Mouse (Mus musculus) cerebellum, postnatal 36 days (tissue): ENCODE measurements at regions not wholly inside any gene's neighbourhood (a gene's known extent, or its start where the extent isn't known, plus 50 kb on each side); places are given as distances from the start of the nearest gene placed in this dataset.

ENCODE experiments used
- DNase-seq, 2 experiments: peaks; one replicate each; pipeline ENCODE4 v3.0.0; 2021 to 2022; ENCODE audit warnings: mixed read lengths in 2 of 2

DNA sequence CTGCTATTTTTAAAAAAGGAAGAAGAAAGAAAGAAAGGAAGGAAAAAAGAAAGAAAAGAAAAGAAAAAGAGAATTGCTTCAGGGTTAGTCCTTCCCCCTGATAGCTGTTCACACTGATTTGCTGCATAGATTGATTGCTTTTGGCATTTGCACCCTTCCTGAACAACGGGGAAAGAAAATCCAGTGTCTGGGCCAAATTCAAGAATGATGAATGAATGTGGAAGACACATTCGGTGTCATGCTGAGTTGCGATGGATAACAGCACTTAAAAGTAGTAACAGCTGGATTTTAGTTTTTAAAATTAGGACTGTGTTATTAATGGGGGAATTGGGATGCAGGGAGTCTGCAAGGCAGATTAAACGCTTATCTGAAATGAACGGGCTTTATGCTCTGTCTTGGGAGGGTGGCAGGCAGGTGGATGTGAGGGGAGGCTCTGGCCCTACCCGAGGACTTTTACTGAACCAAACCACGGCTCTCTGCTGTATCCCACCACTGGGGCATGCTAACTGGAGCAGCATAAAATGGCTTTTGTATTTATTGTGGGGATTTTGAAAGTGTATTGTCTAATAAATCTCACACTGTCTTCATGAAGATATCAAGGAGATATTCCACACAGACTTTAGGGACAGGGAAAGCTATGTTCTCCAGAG, 114.4 kb downstream of the Lca5 start:
- DNase-seq: no peak

DNA sequence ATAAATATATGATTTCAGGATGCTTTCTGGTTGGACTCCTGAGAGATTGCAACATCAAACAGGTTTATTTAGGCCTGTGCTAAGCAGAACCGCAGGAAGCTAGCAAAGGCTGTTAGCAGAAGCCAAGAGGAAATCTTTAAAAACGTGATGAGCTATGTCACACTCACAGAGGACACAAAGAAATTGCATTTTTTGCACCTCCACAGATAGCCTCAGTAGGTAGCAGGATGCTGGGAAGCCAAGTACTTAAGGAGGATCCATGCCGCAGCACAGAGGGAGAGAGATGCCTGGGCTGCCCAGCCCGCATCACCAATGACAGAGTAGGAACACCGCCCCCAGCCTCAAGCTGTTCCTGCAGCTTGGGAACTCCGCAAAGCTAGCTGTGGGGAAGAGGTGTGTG, 115.0 kb downstream of the Lca5 start:
- peak; percentile 11 to 20 for DNase-seq

DNA sequence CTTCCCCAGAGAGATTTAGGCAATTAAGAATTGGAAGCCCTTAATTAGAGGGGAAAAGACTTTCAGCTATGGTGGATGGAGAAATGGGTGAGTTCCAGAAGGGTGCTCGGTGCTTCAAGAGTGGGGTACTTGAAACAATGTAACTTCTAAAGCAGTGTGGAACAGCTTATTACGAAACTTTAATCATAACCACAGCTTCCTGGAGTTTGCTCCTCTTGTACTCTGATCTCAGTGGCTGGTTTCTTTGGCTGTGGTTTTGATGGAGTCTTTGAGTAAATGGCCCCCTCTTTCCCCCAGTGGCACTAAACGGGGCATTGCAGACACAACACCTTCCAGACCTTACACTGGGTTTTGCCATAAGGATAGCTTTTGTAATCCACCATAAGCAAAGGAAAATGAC, 116.6 kb downstream of the Lca5 start:
- no peak for DNase-seq

DNA sequence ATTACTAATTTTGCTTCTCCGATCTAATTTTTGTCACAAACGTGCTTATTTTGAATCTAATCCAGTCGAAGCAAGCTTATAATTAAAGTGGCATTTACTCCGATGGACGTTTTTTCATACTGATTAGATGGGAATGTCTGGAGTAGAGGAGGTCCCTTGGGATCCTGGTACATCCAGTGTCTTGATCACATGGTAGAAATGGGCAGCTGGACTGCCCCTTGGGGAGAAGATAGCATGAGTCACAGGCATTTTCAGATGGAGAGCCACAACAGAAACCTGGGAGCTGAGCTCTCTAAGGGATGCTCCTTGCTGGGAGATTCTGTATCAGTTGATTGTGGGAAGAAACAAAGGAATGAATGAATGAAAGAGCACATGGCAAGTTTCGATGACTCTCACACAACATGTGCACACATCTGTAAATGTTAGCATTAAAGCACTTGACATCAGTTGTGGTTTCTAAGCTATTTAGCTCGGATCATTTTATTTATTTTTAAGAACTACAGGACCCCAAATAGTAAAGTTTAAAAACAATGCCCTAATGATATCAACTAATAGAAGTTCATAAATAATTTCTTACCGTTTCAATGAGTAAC, 117.8 kb downstream of the Lca5 start:
- no peak for DNase-seq

DNA sequence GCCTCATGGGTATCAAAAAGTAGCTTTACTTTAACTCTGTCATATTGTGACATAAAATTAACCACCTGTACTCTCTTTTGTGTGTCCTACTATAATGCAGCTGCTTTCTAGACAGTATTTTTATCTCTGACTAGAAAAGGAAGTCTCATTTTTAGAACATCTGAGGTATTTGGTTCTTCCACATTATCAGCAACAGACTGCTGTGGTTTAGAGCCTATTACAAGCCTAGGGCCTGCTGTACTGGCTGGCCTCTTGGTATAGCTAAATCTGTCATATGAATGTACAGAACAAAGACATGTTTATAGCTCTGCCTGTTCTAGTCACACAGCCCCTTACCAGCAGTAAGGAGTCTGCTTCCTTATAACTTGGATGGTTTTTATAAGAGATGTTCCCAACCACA, 119.1 kb downstream of the Lca5 start:
- no peak for DNase-seq

DNA sequence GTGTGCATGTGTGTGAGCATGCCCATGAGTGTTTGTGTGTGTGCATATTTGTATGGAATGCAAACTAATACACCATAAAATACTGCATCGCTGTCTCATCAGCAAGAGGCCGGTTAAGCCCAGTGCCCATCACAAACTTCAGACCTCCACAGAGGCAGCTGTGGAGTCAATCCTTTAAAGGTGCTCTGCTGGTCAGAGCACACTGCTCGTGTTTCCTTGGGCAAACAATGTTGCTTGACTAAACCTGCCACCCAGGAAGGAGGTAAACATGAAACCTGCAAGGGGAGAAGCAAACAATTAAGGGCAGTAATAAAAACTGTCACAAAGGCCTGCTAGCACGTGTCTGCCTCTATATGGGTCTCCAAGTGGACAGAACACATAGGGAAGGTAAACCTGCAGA, 120.1 kb downstream of the Lca5 start:
- no peak for DNase-seq

DNA sequence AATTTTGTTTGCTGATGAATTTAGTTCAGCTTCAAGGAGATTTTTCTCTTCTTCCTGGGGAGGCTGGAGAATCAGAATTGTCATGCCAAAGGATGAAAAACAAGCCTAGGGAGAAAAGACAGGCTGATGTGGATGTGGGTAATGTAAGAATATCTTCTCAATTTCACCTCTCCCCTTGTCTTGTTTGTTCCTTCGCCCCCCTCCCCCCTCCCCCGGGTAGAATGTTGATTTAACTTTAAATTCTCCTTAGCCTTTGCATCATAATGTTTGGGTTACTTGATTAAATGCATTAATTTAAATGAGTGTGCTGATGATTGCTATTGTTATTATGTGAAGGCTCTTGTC, 124.1 kb downstream of the Lca5 start:
- no peak for DNase-seq

DNA sequence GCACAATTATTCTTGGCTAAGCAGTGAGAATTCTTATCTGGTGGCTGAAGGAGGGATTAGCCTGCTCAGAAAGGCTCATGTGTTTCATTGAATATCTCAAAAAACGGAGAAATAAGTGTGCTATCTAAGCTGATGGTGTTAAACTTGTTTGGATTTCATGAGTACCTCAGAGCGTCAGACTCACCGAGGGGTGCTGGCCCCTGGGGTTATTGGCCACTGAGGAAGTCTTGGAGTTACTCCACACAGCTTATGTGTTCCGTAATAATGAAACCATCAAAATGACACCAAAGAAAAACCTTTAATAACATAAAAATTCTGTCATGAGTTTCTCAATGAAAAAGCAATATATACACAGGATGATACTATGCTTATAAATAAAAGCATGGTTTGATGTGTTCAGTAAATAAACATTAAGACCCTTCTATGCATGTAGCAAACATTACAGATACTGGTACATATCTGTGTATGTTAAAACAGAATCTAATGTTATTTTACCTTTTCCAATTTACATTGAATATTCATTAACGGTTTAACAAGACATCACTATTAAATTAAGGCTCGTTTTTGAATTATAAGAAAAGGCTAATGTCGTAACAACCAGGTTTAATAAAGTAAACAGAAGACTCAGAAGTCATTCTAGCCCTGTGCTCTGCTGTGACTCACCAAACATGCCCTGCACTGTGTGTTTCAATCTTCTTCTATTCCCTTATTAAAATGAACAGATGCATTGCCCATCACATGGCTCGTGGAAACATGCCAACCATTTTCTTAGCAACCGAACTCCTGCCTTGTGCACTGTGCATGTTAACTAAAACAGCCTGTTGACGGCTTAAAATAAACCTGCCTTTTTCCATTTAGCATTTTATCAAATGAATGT, 124.7 kb downstream of the Lca5 start:
- DNase-seq: peak; percentile 25 to 55

DNA sequence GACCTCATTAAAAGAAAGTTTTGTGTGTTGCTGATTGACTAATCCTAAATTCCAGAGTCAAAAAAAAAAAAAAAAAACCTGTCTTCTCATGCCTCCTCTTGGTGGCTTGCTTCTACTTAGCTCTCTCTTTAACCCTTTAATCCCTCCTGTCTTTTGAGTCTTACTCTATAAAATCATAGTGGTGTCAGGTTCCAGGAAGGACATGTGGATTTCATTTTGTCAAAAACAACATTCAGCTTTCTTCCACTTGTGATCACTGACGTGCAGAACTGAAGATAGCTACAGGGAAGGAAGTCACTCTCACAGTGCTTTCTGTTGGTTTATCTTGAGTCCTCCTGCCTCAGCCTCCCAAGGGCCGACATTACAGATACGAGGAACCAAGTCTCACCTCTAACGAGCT, 132.2 kb downstream of the Lca5 start:
- no peak for DNase-seq

DNA sequence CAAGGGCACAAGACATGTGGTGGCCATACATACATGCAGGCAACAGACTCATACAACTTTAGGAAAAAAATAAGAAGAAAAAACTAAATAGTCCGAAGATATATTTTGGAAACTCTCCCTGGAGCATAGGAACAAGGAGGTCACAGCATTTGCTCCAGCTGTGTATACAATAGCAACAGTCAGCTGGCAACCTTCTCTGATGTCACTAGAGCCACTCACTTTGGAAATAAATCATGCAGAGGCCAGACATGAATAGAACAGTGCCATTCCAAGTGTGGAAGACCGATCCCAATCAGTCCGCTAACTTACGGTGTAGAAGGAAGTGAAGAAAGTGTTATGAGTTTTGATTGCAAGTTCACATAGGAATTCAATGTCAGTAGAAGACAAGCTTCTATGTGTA, 132.8 kb downstream of the Lca5 start:
- no peak for DNase-seq

DNA sequence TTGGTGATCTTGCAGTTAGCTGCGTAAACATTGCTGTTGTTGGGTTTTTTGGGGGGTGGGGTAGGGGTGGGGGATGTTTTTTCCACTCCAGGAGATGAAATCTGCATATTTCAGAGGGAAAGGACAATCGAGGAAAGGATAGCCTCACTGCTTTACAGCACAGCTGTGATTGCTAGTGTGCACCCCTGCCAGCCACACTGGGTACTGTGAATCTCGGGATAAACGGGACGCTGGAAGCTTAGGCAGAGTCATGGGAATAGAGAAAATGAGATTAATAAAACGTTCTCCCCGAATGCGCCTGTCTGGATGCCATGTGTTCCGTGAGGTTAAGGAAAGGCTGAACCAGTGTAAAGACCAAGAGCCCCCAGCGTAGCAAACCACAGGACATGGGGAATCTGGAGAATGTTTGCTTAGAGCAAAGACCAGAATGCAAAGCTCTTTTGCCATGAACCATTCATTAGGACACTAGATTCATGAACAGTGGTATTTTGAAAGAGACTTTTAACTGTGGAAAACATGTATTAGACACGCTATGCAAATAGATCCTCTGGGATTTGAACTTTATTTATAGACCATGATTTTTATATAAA, 133.5 kb downstream of the Lca5 start:
- no peak for DNase-seq

DNA sequence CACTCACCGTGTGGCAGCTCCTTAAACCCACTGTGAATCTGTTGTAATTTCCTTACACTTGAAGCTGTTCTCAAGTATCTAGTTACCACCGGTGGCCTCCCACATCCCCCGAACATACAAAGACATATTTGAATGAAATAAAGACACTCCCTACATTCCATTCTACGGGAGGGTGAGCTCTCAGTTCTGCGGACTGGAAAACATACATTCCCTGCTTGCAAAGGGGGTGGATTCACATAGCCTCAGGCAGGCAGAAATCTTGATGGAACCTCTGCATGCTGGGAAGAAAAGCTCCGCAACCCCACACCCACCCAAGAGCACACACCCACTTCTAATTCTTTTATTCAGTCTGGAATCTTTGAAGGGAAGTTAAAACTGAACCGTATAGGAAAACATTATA, 136.0 kb downstream of the Lca5 start:
- DNase-seq: no peak

DNA sequence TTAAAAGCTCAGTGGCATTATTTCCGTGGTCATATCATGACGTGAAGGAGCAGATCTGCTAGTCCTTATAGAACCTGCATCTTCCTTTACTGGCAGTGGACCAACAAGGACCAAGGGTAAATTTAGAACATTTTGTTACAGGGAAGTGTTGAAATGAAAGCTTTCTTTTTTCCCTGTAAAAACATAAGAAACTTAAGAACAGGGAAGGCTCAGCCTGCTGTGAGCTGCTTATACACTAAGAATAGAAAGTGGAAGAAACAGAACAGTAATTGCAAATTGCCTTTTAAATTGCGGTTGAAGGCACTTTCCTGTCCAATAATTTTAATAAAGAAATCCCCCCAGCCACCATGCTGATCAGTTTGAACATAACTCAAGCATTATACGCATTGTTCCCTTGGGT, 140.4 kb downstream of the Lca5 start:
- no peak for DNase-seq

DNA sequence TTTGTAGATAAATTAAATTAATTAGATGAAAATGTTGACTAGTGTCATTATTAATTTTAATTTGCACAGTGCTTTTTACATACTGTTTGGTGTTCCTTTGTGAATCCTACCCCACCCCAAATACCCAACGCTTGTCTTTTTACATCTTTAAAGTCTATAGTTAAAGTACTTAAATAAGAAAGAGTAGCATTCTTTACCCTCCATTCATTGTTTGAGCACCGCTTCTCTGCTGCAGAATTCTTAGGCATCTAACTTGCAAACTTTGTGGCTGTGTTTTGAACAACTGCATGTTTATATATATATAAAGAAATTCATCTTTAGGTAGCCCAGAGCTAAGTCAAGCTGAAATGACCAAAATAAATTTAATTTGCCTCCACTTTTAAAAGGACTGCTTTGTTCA, 140.9 kb downstream of the Lca5 start:
- no peak for DNase-seq

DNA sequence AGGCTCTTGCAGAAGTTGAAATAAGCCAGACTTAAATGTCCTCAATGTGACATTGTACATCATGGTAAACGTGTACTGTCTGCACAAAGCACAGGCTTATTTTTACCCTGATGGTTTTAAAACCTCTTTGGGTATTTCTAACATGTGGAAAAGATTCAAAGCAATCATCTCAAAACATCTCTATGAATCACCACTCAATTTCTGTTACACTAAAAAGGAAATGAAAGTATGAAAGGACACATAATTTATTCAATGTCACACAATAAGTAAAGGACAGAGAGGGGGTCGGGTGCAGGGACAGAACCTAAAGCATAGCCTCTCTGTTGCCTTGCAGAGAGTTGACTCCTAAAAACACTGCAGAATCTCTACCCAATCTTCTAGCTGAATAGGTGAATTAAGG, 141.3 kb downstream of the Lca5 start:
- no peak for DNase-seq

DNA sequence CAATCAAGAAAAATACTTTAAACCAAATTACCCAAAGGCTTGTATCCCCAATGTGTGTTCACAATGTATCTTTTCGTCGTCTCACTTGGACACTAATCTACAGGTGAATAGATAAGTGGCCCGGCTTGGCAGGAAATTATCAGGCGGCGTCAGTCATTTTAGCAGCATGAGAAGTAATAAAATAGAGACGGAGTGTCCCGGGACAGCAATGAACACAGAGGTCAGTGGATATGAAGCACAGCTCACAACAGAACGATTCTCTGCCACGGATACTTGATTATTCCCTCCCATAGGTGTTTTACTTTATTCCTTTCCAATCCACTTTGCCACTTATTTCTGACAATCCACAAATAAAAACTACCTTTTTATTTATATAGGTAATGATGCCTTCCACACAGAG, 145.5 kb downstream of the Lca5 start:
- DNase-seq: no peak

DNA sequence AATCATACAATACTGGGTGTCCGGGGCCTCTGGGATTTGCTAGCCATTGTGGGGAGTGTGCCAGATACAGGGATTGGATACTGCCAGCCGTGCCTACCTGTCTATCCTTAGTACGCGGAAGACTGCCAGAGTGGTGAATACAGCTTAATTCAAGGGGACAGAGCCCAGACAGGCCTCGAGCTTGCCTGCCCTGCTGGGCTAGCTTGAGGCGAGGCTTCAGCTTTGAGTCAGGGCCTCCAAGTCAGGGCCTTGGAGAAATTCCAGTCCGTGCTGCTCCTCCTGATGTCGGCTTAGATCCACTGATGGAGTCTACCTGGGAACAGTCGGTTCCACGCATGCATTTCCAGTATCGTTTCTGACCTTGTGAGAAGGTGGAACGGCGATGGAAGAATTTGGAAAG, 146.5 kb downstream of the Lca5 start:
- peak; percentile 38 to 43 for DNase-seq

DNA sequence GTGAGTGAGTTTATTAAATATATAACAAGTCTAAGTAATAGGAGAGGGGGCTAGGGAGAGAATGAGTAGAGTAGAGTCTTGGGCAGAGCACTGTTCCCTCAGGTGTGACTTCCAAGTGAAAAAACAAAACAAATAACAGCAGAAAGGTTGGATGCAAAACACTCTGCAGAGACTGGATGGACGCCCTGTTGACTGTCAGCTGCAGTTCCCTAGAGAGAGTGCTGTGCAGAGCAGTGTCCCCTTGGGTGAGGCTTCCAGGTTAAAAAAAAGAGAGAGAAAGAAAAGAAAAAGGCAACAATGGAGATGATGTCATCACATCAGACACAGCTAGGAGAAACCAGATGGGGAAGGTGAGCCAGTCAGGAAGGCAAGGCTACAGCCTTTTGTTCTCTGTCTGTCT, 137.6 kb upstream of the Hmgn3 start:
- no peak for DNase-seq

DNA sequence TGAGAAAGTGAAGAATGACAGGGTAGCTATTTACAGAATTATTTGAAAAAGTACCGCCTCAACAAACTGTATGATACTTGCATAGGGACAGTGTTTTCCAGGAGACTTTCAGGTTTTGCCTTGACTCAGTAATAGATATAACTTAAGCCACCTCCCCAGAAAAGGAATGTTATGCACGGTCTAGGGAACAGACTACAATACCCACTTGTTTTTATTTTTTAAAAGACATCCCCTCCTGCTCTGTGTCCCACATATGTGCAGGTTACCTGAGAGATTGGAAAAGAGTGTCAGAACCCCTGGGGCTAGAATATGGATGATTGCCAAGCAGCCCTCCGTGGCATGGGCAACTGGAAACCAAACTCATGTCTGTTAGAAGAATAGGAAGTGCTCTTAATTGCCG, 137.2 kb upstream of the Hmgn3 start:
- DNase-seq: no peak

DNA sequence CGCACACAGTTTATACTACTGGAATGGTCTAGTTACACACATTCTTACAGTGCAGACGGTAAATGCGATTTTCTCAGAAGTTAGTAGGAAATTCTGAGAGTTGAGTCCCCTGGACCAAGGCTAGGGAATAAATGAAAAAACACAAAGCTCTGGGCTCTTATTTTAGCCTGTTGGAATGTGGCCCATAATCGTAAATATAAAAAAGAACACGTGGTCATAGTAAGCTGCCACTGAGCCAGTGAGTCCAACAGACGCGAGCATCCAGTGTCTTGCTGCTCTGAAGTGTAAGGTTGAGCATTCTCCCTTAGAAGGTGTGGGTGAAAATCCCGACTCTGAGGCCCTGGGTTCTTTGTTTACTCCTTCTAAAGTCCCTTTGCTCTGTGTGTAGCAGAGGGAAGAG, 136.8 kb upstream of the Hmgn3 start:
- DNase-seq: no peak

DNA sequence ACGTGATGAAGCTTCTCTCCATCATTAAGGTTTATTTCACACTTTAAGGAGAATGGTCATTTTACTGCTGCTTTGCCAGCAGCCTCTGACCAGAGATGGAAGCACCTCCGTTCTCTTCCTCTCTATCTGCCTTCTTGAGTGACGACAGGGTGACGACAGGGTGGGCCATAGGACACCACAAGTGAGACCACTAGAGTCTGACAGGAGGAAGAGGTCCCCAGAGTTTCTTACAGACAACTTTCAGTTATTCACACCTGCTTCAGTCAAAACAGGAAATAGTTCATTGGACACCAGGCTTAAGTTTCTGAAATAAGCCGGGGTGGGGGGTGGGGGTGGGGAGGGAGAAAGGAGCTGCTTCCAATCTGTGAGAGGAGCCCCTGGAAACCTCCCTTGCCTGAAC, 131.3 kb upstream of the Hmgn3 start:
- no peak for DNase-seq

DNA sequence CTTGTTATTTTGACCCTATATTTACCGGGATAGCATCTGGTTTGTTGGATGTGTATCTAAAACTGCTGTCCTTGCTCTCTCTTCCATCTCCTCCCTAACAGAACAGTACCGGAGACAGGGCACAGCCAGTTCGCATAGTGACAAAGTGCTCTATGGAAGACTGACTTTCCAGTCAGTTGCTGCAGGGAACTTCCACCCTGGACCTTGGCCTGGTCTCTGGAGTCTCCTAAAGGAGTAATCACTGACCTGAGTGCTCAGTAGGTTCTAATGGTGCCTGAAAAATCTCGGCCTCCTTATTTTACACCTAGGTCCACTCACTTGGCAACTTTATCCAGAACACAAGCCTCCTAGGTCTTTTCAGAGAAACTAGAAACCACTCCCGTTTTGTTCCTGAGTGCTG, 130.9 kb upstream of the Hmgn3 start:
- no peak for DNase-seq

DNA sequence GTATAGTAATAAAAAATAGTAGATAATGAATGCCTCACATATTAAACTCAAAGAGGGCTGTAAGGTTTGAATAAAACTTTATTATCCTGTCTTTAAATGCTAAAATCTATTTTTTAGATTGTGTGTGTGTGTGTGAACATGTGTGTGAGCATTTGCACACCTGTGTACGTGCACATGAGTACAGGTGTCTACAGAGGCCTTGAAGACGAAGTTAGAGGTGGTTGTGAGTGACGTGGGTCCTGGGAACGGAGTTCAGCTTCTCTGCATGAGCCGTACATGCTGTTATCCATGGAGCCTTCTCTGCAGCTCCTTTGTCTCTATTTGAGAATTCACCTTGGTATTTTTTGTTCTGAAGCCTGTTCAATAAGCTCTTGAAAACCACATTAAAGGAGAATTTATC, 129.8 kb upstream of the Hmgn3 start:
- no peak for DNase-seq

DNA sequence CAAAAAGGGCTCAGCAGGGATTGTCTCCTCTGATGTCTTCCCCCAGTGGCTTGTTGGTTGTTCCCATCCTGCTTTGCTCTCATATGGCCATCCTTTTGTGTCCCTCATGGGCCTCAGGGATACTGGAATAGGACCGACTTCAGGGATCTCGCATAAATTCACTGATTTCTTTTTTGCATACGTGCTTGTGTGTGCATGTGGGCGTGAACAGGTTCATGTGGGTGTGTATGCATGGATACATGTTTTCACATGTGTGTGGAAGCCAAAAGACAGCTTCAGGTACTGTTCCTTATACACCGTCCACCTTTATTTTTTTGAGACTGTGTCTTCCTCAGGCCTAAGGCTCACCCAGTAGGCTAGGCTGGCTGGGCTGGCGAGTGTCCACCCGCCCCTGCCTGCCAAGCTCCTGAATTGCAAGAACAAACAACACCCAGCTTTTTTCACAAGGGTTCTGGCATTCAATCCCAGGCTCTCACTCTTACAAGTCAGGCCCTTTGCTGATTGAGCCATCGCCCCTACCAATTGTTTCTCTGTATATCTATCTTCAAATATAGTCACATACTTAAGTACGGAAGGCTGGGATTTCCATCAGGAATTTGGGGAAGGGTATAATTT, 127.0 kb upstream of the Hmgn3 start:
- DNase-seq: peak in 1 of 2 experiments; percentile 4
